Mouse (Mus musculus) liver, embryonic 12.5 days (tissue): Measurements from ENCODE around the gene Olfr905. TPM values are rescaled to one million over a fixed set of nuclear protein-coding genes. Genes with fewer than 3 reads are reported as not detected.

Experiments used
- ATAC-seq: fragments of 200-750 bp; cut with Nextera tagmentation; 2 replicates; pipeline ENCODE4 v1.8.0; 2017; ENCODE audit warnings: moderate number of reproducible peaks, mild to moderate bottlenecking, moderate library complexity
- H3K27ac ChIP-seq: fragments of 300-500 bp; sonication (generic); 2 replicates; pipeline ENCODE4 v1.5.1; 2016; ENCODE audit warnings: mild to moderate bottlenecking
- H3K27me3 ChIP-seq: fragments of 300-500 bp; sonication (generic); replicated peaks from 2 replicates; pipeline ENCODE4 v1.6.1; 2016; ENCODE audit warnings: mild to moderate bottlenecking, moderate library complexity
- H3K36me3 ChIP-seq: fragments of 300-500 bp; sonication (generic); 2 replicates; pipeline ENCODE4 v1.6.1; 2016; ENCODE audit warnings: mild to moderate bottlenecking, moderate library complexity
- H3K4me1 ChIP-seq: fragments of 300-500 bp; sonication (generic); 2 replicates; pipeline ENCODE4 v1.6.1; 2016
- H3K4me2 ChIP-seq: fragments of 300-500 bp; sonication (generic); 2 replicates; pipeline ENCODE4 v1.6.1; 2016; ENCODE audit warnings: mild to moderate bottlenecking, moderate library complexity
- H3K4me3 ChIP-seq: fragments of 300-500 bp; sonication (generic); 2 replicates; pipeline ENCODE4 v1.5.1; 2016; ENCODE audit warnings: mild to moderate bottlenecking, moderate library complexity
- H3K9ac ChIP-seq: fragments of 300-500 bp; sonication (generic); 2 replicates; pipeline ENCODE4 v1.6.1; 2016; ENCODE audit warnings: mild to moderate bottlenecking, moderate library complexity
- H3K9me3 ChIP-seq: fragments of 300-500 bp; sonication (generic); replicated peaks from 2 replicates; pipeline ENCODE4 v1.6.1; 2016; ENCODE audit warnings: mild to moderate bottlenecking, moderate library complexity
- WGBS: fragments of 180-500 bp; shearing (Covaris S2); methylation state at CpG from one replicate; pipeline ENCODE4 v1.1.7; 2016; ENCODE audit not compliant: insufficient replicate concordance; 5-methylcytosine and 5-hydroxymethylcytosine counted together
- polyA plus RNA-seq: library from polyadenylated mRNA; unstranded; fragments of >200 nt; fragmentation: Nextera tagmentation; extraction: Ambion mirVana; gene quantifications from 2 replicates; pipeline ENCODE4 v1.2.1, GENCODE M21; 2016

Gene Olfr905
- not detected in 2 replicates for polyA plus RNA-seq

- H3K27me3 ChIP-seq: no peaks in the 10 kb centered on the region
- H3K9ac ChIP-seq: no peak within 1 kb of the TSS
- H3K4me3 ChIP-seq: no peak within 1 kb of the TSS
- no peak for ATAC-seq
- H3K4me2 ChIP-seq: no peak within 1 kb of the TSS
- no peaks in the 10 kb centered on the region for H3K9me3 ChIP-seq
- no peak within 1 kb of the TSS for H3K27ac ChIP-seq
- H3K4me1 ChIP-seq: no peaks in the 10 kb centered on the region
- no peaks in the 10 kb centered on the region for H3K36me3 ChIP-seq
These were observed at the start of gene Olfr905 for GRCm38 (mm10) chr9:38470807-38471206. Gene Olfr905 (plus strand): TSS chr9:38471107.

GRCm38 (mm10) chr9:38423801-38424200 is 47.1 kb upstream of the Olfr905 start:
- Histone ChIP-seq H3K4me1 (no peaks in the 10 kb centered on the region), H3K9ac (no peak overlapping the region), H3K4me2 (no peak overlapping the region), H3K9me3 (no peaks in the 10 kb centered on the region), H3K27ac (no peak overlapping the region), H3K36me3 (no peaks in the 10 kb centered on the region), H3K4me3 (no peak overlapping the region), H3K27me3 (no peaks in the 10 kb centered on the region)
- ATAC-seq: no peak

- Histone ChIP-seq H3K4me3 (no peak overlapping the region), H3K4me1 (no peaks in the 10 kb centered on the region), H3K4me2 (no peak overlapping the region), H3K9ac (no peak overlapping the region), H3K27ac (no peak overlapping the region), H3K36me3 (no peaks in the 10 kb centered on the region), H3K9me3 (no peaks in the 10 kb centered on the region), H3K27me3 (no peaks in the 10 kb centered on the region)
- no peak for ATAC-seq
- 30% methylated on average over 1 of the region's 1 CpGs for WGBS
These were observed 43.9 kb upstream of the Olfr905 start for GRCm38 (mm10) chr9:38427026-38427425.

- Histone ChIP-seq H3K4me1 (no peaks in the 10 kb centered on the region), H3K4me2 (no peak within 1 kb of the TSS), H3K4me3 (no peak within 1 kb of the TSS), H3K9ac (no peak within 1 kb of the TSS), H3K27me3 (no peaks in the 10 kb centered on the region), H3K9me3 (no peaks in the 10 kb centered on the region), H3K36me3 (no peaks in the 10 kb centered on the region), H3K27ac (no peak within 1 kb of the TSS)
- WGBS: 51% methylated on average over 1 of the region's 1 CpGs
- ATAC-seq: no peak
These were observed 41.8 kb upstream of the Olfr905 start, which contains the start of gene Olfr901 for GRCm38 (mm10) chr9:38429155-38429554. Gene Olfr901 (plus strand): TSS chr9:38429455.

GRCm38 (mm10) chr9:38447352-38447751 is 23.6 kb upstream of the Olfr905 start, which contains the start of gene Olfr902:
Gene Olfr902 (plus strand): TSS chr9:38447652.
- ATAC-seq: no peak
- no peaks in the 10 kb centered on the region for H3K27me3 ChIP-seq
- H3K4me1 ChIP-seq: no peaks in the 10 kb centered on the region
- H3K4me2 ChIP-seq: no peak within 1 kb of the TSS
- H3K4me3 ChIP-seq: no peak within 1 kb of the TSS
- H3K36me3 ChIP-seq: no peaks in the 10 kb centered on the region
- H3K9me3 ChIP-seq: no peaks in the 10 kb centered on the region
- H3K27ac ChIP-seq: no peak within 1 kb of the TSS
- H3K9ac ChIP-seq: no peak within 1 kb of the TSS
- WGBS: 79% methylated on average over 5 of the region's 5 CpGs

- no peaks in the 10 kb centered on the region for H3K4me1 ChIP-seq
- no peak within 1 kb of the TSS for H3K4me2 ChIP-seq
- no peaks in the 10 kb centered on the region for H3K27me3 ChIP-seq
- H3K4me3 ChIP-seq: no peak within 1 kb of the TSS
- no peak within 1 kb of the TSS for H3K9ac ChIP-seq
- no peak within 1 kb of the TSS for H3K27ac ChIP-seq
- H3K36me3 ChIP-seq: no peaks in the 10 kb centered on the region
- ATAC-seq: no peak
- H3K9me3 ChIP-seq: no peaks in the 10 kb centered on the region
These were observed 8.1 kb upstream of the Olfr905 start, which contains the start of gene Olfr904 for GRCm38 (mm10) chr9:38462844-38463243. Gene Olfr904 (plus strand): TSS chr9:38463144.

- H3K27ac ChIP-seq: no peak within 1 kb of the TSS
- no peak within 1 kb of the TSS for H3K9ac ChIP-seq
- H3K36me3 ChIP-seq: no peaks in the 10 kb centered on the region
- no peaks in the 10 kb centered on the region for H3K9me3 ChIP-seq
- H3K4me2 ChIP-seq: no peak within 1 kb of the TSS
- no peaks in the 10 kb centered on the region for H3K4me1 ChIP-seq
- no peak within 1 kb of the TSS for H3K4me3 ChIP-seq
- H3K27me3 ChIP-seq: no peaks in the 10 kb centered on the region
- ATAC-seq: no peak
- 56% methylated on average over 3 of the region's 3 CpGs for WGBS
These were observed 15.9 kb downstream of the Olfr905 start, which contains the start of gene Olfr906 for GRCm38 (mm10) chr9:38486785-38487184. Gene Olfr906 (plus strand): TSS chr9:38487085.

- H3K9me3 ChIP-seq: no peaks in the 10 kb centered on the region
- 60% methylated on average over 2 of the region's 2 CpGs for WGBS
- no peak for ATAC-seq
These were observed 24.6 kb downstream of the Olfr905 start, which contains the start of gene Olfr907 for GRCm38 (mm10) chr9:38495501-38495900. Gene Olfr907 (plus strand): TSS chr9:38495801.

GRCm38 (mm10) chr9:38512353-38512752 is 41.4 kb downstream of the Olfr905 start:
- Histone ChIP-seq H3K4me1 (no peaks in the 10 kb centered on the region), H3K4me2 (no peak overlapping the region), H3K27ac (no peak overlapping the region), H3K9me3 (no peaks in the 10 kb centered on the region), H3K36me3 (no peaks in the 10 kb centered on the region), H3K4me3 (no peak overlapping the region), H3K9ac (no peak overlapping the region), H3K27me3 (no peaks in the 10 kb centered on the region)
- 59% methylated on average over 2 of the region's 2 CpGs for WGBS
- no peak for ATAC-seq

More at GRCm38 (mm10) chr9:38495501-38495900, 24.6 kb downstream of the Olfr905 start, which contains the start of gene Olfr907:
- Histone ChIP-seq H3K9ac (no peak within 1 kb of the TSS), H3K36me3 (no peaks in the 10 kb centered on the region), H3K4me1 (no peaks in the 10 kb centered on the region), H3K4me2 (no peak within 1 kb of the TSS), H3K27ac (no peak within 1 kb of the TSS), H3K4me3 (no peak within 1 kb of the TSS), H3K27me3 (no peaks in the 10 kb centered on the region)

- Histone ChIP-seq H3K4me1 (no peaks in the 10 kb centered on the region), H3K4me3 (no peak within 1 kb of the TSS), H3K9ac (no peak within 1 kb of the TSS), H3K4me2 (no peak within 1 kb of the TSS), H3K9me3 (no peaks in the 10 kb centered on the region), H3K27me3 (no peaks in the 10 kb centered on the region), H3K36me3 (no peaks in the 10 kb centered on the region), H3K27ac (no peak within 1 kb of the TSS)
- WGBS: 41% methylated on average over 1 of the region's 1 CpGs
- ATAC-seq: no peak
These were observed 50.4 kb downstream of the Olfr905 start, which contains the start of gene Olfr911-ps1 for GRCm38 (mm10) chr9:38521280-38521679. Gene Olfr911-ps1 (plus strand): TSS chr9:38521580.

Other genes starting within 250 kb of the Olfr905 start
- gene Olfr143, start 218.3 kb upstream of the Olfr905 start, polyA plus RNA-seq: not detected in 2 replicates
- gene Olfr895, start 203.3 kb upstream of the Olfr905 start, polyA plus RNA-seq: not detected in 2 replicates
- not detected in 2 replicates for gene Olfr896-ps1, start 180.0 kb upstream of the Olfr905 start, polyA plus RNA-seq
- gene Olfr25, start 142.0 kb upstream of the Olfr905 start, polyA plus RNA-seq: not detected in 2 replicates
- gene Olfr898, start 122.7 kb upstream of the Olfr905 start, polyA plus RNA-seq: not detected in 2 replicates
- gene Olfr250, start 104.2 kb upstream of the Olfr905 start, polyA plus RNA-seq: not detected in 2 replicates
- gene Olfr251, start 94.0 kb upstream of the Olfr905 start, polyA plus RNA-seq: not detected in 2 replicates
- not detected in 2 replicates for gene Olfr147, start 69.4 kb upstream of the Olfr905 start, polyA plus RNA-seq
- gene Olfr901, start 41.7 kb upstream of the Olfr905 start, polyA plus RNA-seq: not detected in 2 replicates
- gene Olfr902, start 23.5 kb upstream of the Olfr905 start, polyA plus RNA-seq: not detected in 2 replicates
- gene Olfr904, start 8.0 kb upstream of the Olfr905 start, polyA plus RNA-seq: not detected in 2 replicates
- gene Olfr906, start 16.0 kb downstream of the Olfr905 start, polyA plus RNA-seq: not detected in 2 replicates
- not detected in 2 replicates for gene Olfr907, start 24.7 kb downstream of the Olfr905 start, polyA plus RNA-seq
- not detected in 2 replicates for gene Olfr911-ps1, start 50.5 kb downstream of the Olfr905 start, polyA plus RNA-seq
- not detected in 2 replicates for gene Olfr910, start 66.7 kb downstream of the Olfr905 start, polyA plus RNA-seq
- not detected in 2 replicates for gene Olfr912, start 109.1 kb downstream of the Olfr905 start, polyA plus RNA-seq
- gene Olfr913, start 121.7 kb downstream of the Olfr905 start, polyA plus RNA-seq: not detected in 2 replicates
- not detected in 2 replicates for gene Olfr914, start 134.0 kb downstream of the Olfr905 start, polyA plus RNA-seq
- gene Olfr916, start 188.8 kb downstream of the Olfr905 start, polyA plus RNA-seq: not detected in 2 replicates
- gene Olfr917, start 194.7 kb downstream of the Olfr905 start, polyA plus RNA-seq: not detected in 2 replicates
- gene Olfr918, start 203.5 kb downstream of the Olfr905 start, polyA plus RNA-seq: not detected in 2 replicates
- gene Olfr919, start 232.6 kb downstream of the Olfr905 start, polyA plus RNA-seq: not detected in 2 replicates
- gene Vwa5a, start 247.2 kb downstream of the Olfr905 start, polyA plus RNA-seq: 9.0 and 9.2 TPM in 2 replicates